Mouse (Mus musculus): ENCODE measurements around the gene Taf11.

DNA sequence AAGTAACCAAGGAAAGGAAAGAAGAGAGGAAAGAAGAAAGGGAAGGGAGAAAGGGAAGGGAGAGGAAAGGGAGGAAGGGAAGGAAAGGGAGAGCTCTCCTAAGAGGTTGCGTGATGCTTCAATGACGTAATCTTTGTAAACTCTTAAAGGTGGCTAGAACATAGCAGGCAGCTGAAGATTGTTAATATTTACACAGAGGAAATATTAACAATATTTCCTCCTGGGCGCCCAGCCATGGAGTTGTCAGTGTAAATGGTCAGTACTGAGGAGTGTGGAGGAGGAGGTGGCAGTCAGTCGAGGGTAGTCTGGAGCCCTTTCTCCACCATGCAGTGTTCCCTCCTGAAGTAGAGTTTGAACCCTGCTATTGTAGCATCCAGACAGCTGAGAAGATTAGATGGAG lies 15.4 kb upstream of the Taf11 start:
- TF ChIP-seq CTCF (IDR thresholded peaks at IDR 0.05; ENCODE audit: insufficient read depth, low read length) (no peak), POLR2A (IDR thresholded peaks at IDR 0.05; ENCODE audit: borderline replicate concordance, extremely low read depth, low read depth, low read length) (no peak)

Measured in lung, adult 2 months (tissue).